Mouse (Mus musculus) 416B (cell line): Measurements from ENCODE around the gene Arhgef2.
A peak's percentile ranks its signal among the peaks of the same experiment; 100 is the strongest.

Experiments
- DNase-seq: peaks from one replicate; pipeline ENCODE4 v3.0.0; 2011; ENCODE audit warnings: low read depth

Gene Arhgef2

GRCm38 (mm10) chr3:88643078-88643477 is 37.3 kb downstream of the Arhgef2 start:
- DNase-seq, result no peak

GRCm38 (mm10) chr3:88645937-88646336 is 40.2 kb downstream of the Arhgef2 start:
- no peak for DNase-seq

GRCm38 (mm10) chr3:88646426-88646995 is 40.7 kb downstream of the Arhgef2 start:
- DNase-seq, result no peak

GRCm38 (mm10) chr3:88647076-88647475 is 41.3 kb downstream of the Arhgef2 start:
- no peak for DNase-seq

DNA sequence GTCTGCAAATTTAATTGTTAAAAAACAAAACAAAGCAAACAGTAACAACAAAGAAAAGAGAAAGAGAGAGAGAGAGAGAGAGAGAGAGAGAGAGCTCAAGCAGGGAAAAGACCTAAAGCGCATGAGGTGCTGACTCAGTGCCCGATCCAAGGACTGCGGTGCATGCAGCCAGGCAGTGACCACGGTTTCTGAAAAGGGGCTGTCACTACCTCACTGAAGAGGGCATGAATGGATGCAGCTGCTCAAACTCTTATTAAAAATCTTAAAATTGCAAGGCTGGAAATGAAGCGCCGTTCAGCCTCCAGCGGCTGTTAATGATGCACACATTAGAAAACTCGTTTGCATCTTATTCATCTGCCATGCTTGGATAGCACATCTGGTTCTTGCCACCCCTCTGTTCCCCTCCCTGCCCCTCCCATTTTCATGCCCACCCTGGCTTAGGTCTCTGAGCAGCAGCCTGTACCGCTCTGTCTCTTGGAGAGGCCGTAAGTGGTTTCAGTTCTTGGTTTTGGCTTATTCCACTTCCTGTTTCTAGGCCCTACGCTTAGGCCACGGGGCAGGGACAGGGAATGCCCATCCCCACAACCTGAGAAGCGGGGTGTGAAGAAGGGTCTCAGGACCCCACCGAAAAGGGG is 42.1 kb downstream of the Arhgef2 start:
- no peak for DNase-seq

GRCm38 (mm10) chr3:88648452-88649168 is 42.8 kb downstream of the Arhgef2 start:
- no peak for DNase-seq

GRCm38 (mm10) chr3:88649186-88649585 is 43.4 kb downstream of the Arhgef2 start:
- no peak for DNase-seq

- DNase-seq, result no peak
Measured at GRCm38 (mm10) chr3:88649967-88650366, 44.2 kb downstream of the Arhgef2 start.

GRCm38 (mm10) chr3:88650713-88651504 is 45.1 kb downstream of the Arhgef2 start:
- no peak for DNase-seq

- DNase-seq, result peak; percentile 62
Measured at GRCm38 (mm10) chr3:88651669-88652618, 46.2 kb downstream of the Arhgef2 start.

GRCm38 (mm10) chr3:88652846-88653515 is 47.2 kb downstream of the Arhgef2 start, which contains the start of gene Rxfp4:
TSS of gene Rxfp4 (minus strand) at chr3:88653142.
- DNase-seq, result no peak

- no peak for DNase-seq
Measured at GRCm38 (mm10) chr3:88653516-88654370, 48.0 kb downstream of the Arhgef2 start.

DNA sequence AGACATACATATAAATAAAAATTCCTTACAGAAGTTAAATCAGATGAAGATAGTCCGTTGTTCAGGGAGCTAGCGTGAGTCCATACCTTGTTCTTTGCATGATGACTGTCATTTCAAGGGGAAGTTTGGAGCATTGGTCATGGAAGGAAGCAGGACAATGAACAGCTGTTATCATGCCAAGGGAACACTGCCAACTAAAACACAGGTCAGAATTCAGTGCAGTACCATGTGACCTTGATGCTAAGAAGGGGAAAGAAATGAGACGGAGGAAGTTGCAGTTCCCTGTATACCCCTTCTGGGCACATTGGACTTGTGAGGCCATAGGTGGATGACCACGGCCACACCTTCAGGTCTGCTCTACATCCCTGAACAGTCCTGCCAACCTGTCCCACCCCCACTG is 48.9 kb downstream of the Arhgef2 start:
- DNase-seq, result no peak

- no peak for DNase-seq
Measured at GRCm38 (mm10) chr3:88655619-88656018, 49.9 kb downstream of the Arhgef2 start.

- no peak for DNase-seq
Measured at GRCm38 (mm10) chr3:88658441-88659127, 52.8 kb downstream of the Arhgef2 start.

- no peak for DNase-seq
Measured at GRCm38 (mm10) chr3:88659798-88660197, 54.0 kb downstream of the Arhgef2 start.

DNA sequence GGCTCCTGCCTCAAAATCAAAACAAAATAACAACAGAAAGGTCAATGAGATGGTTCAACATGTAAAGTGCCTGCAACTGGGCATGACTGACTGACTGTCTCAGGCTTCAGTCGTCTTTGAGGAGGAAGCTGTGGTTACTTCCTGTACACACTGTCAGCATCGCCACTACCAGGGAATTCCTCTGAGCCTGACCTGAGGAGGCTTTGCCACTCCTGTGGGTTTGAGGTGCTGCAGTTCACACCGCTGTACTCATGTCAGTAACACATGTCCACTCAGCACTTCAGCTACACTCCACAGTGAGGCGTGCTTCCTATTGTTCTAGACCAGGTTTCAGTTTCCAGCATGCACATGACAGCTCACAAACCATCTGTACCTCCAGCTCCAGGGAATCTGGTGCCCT is 58.3 kb downstream of the Arhgef2 start:
- DNase-seq, result peak; percentile 79

- peak; percentile 91 for DNase-seq
Measured at GRCm38 (mm10) chr3:88677399-88677798, 71.6 kb downstream of the Arhgef2 start.

GRCm38 (mm10) chr3:88683814-88684213 is 78.0 kb downstream of the Arhgef2 start:
- no peak for DNase-seq
